Mouse (Mus musculus): Measurements from ENCODE around the gene Olfr767. TPM values are rescaled to one million over a fixed set of nuclear protein-coding genes. Genes with fewer than 3 reads are reported as not detected.

Olfr767 gene
- polyA plus RNA-seq, 1 experiment from 2014 or later: not detected

DNA sequence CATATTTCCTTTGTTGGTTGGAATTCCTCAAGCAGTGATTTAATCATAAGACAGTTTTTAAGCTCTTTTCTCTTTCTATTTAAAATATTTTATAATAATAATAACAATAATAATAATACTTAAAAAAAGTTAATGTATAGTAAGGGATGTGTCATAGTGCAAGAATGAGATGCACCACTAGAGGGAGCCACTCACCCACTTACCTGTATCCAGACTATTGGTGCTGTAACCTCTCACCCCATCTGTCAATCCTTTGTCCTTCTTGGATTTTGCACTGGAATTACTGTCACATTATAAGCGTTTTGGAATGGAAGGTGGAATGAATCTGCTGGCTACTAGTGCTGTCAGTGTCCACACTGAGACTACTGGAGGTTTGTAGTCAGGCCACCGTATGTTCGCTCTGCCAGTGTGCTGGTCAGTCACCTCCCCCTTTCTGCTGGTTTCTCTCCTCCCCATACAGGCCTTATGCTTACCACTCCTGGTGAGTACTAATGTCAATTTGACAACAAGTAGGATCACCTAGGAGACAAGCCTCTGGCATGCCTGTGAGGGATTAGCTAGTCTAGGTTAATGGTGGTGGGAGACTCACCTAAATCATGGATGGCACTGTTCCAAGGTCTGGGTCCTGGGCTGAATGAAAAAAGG lies 56.6 kb downstream of the Olfr767 start:
- no peak overlapping the region for H3K4me3 ChIP-seq (ENCODE audit: low read depth, low read length)
- no peak overlapping the region for H3K27ac ChIP-seq (ENCODE audit: low read depth, low read length)
- no peaks in the 10 kb centered on the region for H3K4me1 ChIP-seq (ENCODE audit: control insufficient read depth, insufficient read depth, low read length)
- no peak overlapping the region for H3K4me2 ChIP-seq (ENCODE audit: low read length)
- H3K27me3 ChIP-seq (replicated peaks; ENCODE audit: control insufficient read depth, insufficient read depth, low read length): no peaks in the 10 kb centered on the region
- H3K9me3 ChIP-seq (replicated peaks; ENCODE audit: control insufficient read depth, low read length): no peaks in the 10 kb centered on the region
- peak; percentile 80 for ATAC-seq
- H3K9ac ChIP-seq (ENCODE audit: low read length): no peak overlapping the region
- DNase-seq (ENCODE audit: low spot score): peak; percentile 66
- H3K36me3 ChIP-seq (ENCODE audit: control insufficient read depth, insufficient read depth, low read length): no peaks in the 10 kb centered on the region
- WGBS: 57% methylated on average over 3 of the region's 3 CpGs

Other genes with a start within 250 kb of the Olfr767 start
- 6.0 and 6.3 TPM in 2 replicates for gene Gdf11, start 191.2 kb downstream of the Olfr767 start, polyA plus RNA-seq (2014; fragmentation: Nextera tagmentation; extraction: Ambion mirVana)
- 122 and 126 TPM in 2 replicates for gene Cd63, start 181.9 kb downstream of the Olfr767 start, polyA plus RNA-seq (2014; fragmentation: Nextera tagmentation; extraction: Ambion mirVana)
- 8.8 and 9.9 TPM in 2 replicates for gene Rdh5, start 160.0 kb downstream of the Olfr767 start, polyA plus RNA-seq (2014; fragmentation: Nextera tagmentation; extraction: Ambion mirVana)
- gene Bloc1s1, start 158.9 kb downstream of the Olfr767 start, polyA plus RNA-seq (2014; fragmentation: Nextera tagmentation; extraction: Ambion mirVana): 244 and 295 TPM in 2 replicates
- gene Itga7, start 149.1 kb downstream of the Olfr767 start, polyA plus RNA-seq (2014; fragmentation: Nextera tagmentation; extraction: Ambion mirVana): 1.3 and 1.8 TPM in 2 replicates
- gene Mettl7b, start 121.9 kb downstream of the Olfr767 start, polyA plus RNA-seq (2014; fragmentation: Nextera tagmentation; extraction: Ambion mirVana): not detected in 2 replicates
- gene Olfr9, start 93.5 kb downstream of the Olfr767 start, polyA plus RNA-seq (2014; fragmentation: Nextera tagmentation; extraction: Ambion mirVana): not detected in 2 replicates
- gene Olfr763, start 72.1 kb downstream of the Olfr767 start, polyA plus RNA-seq (2014; fragmentation: Nextera tagmentation; extraction: Ambion mirVana): not detected in 2 replicates
- not detected in 2 replicates for gene Olfr764-ps1, start 43.0 kb downstream of the Olfr767 start, polyA plus RNA-seq (2014; fragmentation: Nextera tagmentation; extraction: Ambion mirVana)
- gene Olfr765, start 32.9 kb downstream of the Olfr767 start, polyA plus RNA-seq (2014; fragmentation: Nextera tagmentation; extraction: Ambion mirVana): not detected in 2 replicates
- gene Olfr766-ps1, start 13.9 kb downstream of the Olfr767 start, polyA plus RNA-seq (2014; fragmentation: Nextera tagmentation; extraction: Ambion mirVana): not detected in 2 replicates
- gene Olfr768, start 16.5 kb upstream of the Olfr767 start, polyA plus RNA-seq (2014; fragmentation: Nextera tagmentation; extraction: Ambion mirVana): not detected in 2 replicates
- not detected in 2 replicates for gene Olfr769, start 35.0 kb upstream of the Olfr767 start, polyA plus RNA-seq (2014; fragmentation: Nextera tagmentation; extraction: Ambion mirVana)
- gene Olfr770, start 56.1 kb upstream of the Olfr767 start, polyA plus RNA-seq (2014; fragmentation: Nextera tagmentation; extraction: Ambion mirVana): not detected in 2 replicates
- not detected in 2 replicates for gene Olfr771, start 81.8 kb upstream of the Olfr767 start, polyA plus RNA-seq (2014; fragmentation: Nextera tagmentation; extraction: Ambion mirVana)
- not detected in 2 replicates for gene Olfr772, start 95.0 kb upstream of the Olfr767 start, polyA plus RNA-seq (2014; fragmentation: Nextera tagmentation; extraction: Ambion mirVana)
- gene Olfr773, start 104.5 kb upstream of the Olfr767 start, polyA plus RNA-seq (2014; fragmentation: Nextera tagmentation; extraction: Ambion mirVana): not detected in 2 replicates
- not detected in 2 replicates for gene Olfr774, start 153.3 kb upstream of the Olfr767 start, polyA plus RNA-seq (2014; fragmentation: Nextera tagmentation; extraction: Ambion mirVana)
- not detected in 2 replicates for gene Olfr775, start 165.5 kb upstream of the Olfr767 start, polyA plus RNA-seq (2014; fragmentation: Nextera tagmentation; extraction: Ambion mirVana)
- not detected in 2 replicates for gene Olfr776, start 176.2 kb upstream of the Olfr767 start, polyA plus RNA-seq (2014; fragmentation: Nextera tagmentation; extraction: Ambion mirVana)
- gene Olfr777, start 188.6 kb upstream of the Olfr767 start, polyA plus RNA-seq (2014; fragmentation: Nextera tagmentation; extraction: Ambion mirVana): not detected in 2 replicates
- not detected in 2 replicates for gene Olfr780, start 235.2 kb upstream of the Olfr767 start, polyA plus RNA-seq (2014; fragmentation: Nextera tagmentation; extraction: Ambion mirVana)
- not detected in 2 replicates for gene Olfr781, start 245.9 kb upstream of the Olfr767 start, polyA plus RNA-seq (2014; fragmentation: Nextera tagmentation; extraction: Ambion mirVana)

Measured in forebrain, embryonic 14.5 days (tissue).